Mouse (Mus musculus): ENCODE data around the gene Irf1.

Irf1 gene

DNA sequence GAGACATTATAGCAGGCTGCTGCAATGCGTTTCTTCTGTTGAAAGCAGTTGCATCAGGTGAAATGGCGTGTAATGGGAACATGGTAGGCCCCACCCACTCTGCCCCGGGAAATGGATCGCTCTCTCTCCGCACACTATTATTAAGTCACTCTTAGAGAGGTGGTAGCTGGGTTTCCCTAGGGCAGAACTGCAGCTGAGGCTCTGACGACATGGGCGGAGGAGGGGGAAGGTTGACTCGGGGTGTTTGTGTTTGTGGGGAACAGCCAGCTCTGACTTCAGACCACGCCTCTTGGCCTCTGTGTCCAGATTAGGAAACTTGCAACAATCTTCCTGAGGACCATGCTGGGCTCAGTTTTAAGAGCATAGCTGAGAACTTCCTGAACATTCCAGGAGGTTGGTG, 36.0 kb downstream of the Irf1 start:
- no peak for DNase-seq (ENCODE audit: low read depth, low spot score)

DNA sequence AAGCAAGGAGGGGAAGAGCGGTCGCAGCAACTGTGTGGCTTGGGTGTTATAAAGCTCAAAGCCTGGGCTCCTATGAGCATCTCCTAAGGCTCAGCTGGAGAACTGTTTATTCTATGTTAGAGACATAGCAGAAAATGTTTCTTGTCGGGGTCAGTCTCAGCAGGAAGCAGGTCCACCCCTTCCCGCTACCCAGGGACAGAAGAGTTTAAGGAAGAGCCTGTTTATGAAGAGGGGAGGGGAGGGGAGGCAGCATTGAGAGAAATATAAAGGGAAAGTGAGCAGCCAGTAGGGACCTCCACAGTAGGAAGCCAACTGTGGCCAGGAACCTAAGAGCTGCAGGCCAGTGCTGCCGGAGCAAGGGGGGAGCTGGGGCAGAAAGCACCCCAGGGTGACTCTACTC, 39.5 kb downstream of the Irf1 start:
- no peak for DNase-seq (ENCODE audit: low read depth, low spot score)

DNA sequence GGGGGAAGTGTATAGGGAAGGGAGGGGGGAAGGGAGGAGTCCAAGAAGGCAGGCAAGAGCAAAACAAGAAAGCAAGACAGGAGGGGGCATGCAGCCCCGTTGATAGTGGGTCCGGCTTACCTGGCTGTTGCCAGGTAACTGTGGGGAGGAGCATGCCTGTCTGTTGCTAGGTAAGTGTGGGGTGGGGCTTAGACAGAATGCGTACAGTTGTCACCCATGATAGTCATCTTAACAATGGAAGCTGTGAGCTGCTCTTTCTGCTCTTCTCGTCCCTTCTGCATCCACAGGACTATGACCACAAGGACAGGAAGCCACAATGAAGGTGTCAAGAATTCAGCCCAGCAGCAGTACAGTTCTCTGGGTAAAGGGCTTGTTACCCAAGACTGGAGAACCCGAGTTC, 40.3 kb downstream of the Irf1 start:
- peak; percentile 28 for DNase-seq (ENCODE audit: low read depth, low spot score)

DNA sequence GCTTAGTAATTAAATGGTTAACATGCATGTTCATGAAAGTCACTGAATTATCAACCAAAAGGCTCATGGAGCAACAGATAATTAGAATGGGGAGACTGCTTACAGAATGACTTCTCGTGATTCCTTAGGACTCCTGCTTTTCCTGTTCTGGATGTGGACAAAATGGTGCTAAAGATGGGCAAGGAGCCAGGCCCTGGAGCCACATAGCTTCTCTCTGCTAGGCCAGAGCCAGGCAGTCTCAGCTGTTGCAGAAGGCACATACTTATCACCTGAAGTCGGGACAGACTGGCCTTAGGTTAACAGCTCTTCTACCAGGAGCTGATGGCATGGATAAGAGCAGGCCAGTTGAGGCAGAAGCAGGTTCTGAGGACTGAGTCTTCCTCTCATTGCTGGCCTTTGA, 40.9 kb downstream of the Irf1 start:
- DNase-seq (ENCODE audit: low read depth, low spot score): no peak

DNA sequence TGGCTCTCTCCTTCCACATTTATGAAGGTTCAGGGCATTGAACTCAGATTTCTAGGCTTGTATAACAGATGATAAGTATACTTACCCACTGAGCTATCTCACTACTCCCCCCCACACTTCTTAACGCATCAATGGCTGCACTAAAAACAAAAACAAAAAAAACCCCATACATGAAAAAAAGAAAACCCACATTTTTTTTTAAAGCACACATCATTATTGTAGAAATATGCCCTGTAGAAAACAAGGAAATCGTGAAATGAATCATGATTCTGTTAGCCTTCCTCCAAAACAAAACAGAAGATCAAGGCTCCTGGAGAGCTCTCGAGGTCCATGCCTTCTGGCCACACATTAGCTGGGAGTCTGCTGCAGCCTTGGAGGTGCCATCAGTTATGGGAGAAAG, 41.5 kb downstream of the Irf1 start:
- DNase-seq (ENCODE audit: low read depth, low spot score): no peak

DNA sequence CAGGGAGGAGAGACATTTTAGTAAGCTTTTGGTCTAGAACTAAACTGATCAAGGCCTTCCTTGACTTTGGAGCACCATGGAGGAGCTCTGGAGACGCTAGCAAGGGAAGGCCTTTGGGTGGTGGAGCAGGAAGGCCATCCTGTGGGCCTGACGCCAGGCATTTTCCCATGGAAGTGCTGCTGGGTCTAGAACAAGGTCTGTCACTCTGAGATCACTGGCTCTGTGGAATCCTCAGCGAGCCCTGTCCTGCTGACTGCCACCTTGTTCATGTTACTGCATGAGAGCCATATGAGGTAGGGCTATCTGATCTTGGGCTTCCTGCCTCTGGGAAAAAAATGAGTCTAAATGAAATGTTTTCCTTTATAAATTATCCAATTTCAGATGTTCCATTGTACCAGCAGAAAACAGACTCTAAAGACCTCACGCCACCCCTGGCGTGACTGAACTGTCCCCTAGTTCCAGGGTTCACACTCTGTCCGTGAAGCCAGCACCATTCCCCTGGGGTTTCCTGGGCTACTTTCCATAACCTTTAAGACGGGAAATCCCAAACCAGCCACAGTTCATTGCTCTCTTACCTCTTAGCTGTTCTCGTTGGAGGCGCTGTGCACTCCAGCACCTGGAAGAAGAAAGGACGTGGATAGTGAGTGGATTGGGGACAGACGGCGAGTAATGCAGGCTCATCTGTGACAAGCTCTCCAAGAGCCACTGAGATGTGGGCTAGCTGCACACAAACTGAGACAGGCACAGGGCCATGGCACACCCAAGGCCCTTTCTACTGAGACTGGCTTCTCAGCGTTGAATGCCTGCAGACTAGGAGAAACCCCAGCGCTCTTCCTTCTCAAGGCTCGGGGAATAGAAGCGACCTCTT, 43.4 kb downstream of the Irf1 start:
- DNase-seq (ENCODE audit: low read depth, low spot score): no peak

DNA sequence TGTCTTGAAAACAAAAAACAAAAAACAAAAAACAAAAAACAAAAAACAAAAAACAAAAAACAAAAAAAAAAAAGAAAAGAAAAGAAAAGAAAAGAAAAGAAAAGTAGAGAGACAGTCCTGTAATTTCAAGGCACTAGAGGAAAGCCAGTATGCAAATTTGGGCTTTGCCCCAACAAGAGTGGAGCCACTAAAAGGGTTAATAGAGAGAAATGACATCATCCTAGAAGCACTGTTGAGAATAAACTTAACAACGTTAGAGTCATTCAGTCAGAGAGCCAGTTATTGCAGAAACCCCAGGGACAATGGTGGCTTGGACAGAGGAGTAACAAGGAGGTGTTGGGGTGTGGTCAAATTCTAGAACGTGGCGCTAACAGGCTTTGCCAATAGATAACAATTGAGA, 45.0 kb downstream of the Irf1 start:
- DNase-seq (ENCODE audit: low read depth, low spot score): no peak

DNA sequence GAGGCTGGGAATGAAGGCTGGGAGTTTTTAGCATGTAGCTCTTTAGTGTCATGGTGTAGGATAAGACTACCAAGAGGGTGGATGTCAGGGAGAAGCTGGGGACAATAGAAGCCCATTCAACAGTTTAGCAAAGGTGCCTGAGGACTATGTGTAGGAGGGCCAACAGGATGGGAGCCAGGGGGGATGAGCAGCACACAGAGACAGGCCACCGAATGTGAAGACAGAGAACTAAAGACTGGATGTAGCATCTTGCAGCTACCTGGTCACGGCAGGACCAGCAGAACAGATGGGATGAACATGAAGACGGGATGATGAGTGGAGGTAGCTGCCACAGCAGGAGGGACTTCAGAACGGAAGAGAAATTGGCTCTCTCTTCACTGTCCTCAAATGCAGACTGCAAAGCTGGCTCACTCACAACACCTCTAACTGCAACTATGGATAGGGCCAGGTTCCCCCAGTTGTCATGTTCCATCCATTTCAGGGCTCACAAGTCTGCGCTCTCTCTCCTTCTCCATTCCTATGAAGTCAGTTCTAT, 47.1 kb downstream of the Irf1 start:
- no peak for DNase-seq (ENCODE audit: low read depth, low spot score)

DNA sequence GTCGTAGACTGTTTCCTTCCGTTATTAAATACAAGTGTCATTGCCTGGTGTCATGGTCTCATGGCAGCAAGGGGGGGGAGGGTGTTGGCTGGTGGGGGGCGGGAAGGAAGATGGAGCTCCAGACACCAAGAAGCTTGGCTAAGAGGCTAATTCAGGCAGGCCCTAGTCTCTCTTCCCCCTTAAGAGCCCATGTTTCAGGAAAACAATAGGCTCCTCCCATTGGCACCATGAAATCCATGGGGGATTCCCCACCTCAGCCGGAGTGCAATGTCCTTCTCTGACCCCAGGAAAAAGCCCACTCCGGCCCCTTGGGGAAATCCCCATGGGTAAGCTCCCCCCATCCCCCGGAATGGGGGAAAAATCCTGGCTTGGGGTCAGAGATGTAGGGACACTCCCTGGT, 49.0 kb downstream of the Irf1 start:
- no peak for DNase-seq (ENCODE audit: low read depth, low spot score)

DNA sequence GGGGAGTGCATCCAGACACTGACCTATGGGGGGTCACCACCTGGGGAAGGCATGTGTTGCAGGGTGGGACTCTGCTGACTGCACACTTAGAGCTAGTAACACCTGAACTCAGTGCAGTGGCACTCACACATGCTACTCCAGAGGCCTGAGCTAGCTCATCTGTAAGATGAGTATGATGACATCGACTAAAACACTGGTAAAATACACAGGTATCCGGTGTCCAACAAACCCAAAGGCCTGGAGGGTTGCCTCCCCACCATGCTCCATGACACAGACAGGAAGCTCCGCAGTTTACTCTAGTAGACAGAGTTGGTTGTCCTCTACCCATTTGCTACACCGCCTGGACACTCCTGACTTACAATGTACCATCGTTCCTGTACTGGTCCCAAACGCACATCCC, 49.7 kb downstream of the Irf1 start:
- DNase-seq (ENCODE audit: low read depth, low spot score): no peak

DNA sequence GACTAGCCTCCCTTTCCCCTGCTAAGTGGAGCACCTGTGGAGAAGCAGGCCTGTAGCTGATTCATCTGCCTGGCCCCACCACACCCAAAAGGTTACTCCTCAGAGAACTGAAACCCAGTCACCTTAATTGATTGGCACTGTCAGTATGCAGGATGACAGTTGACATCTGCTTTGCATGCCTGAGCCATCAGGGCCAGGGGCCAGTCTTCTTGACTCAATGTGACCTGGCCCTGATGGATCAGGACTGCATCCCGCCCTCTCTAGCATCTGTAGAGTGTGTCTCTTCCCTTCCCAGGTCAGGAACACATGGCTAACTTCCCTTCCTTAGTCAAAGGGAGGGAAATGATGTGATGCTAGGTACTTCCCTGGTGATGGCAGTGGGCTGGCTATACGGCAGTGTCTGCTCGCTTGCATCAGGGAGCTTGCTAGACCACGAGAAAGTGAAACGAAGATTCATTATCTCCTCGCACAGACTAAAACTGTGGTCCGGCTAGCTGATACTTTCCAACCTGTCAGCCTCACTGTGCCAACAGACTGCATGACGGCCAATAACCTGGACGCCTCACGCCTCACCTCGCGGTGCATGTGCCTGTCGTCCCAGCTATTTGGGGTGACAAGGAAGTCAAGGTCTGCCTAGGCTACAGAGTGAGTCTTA, 50.8 kb downstream of the Irf1 start:
- DNase-seq (ENCODE audit: low read depth, low spot score): no peak

DNA sequence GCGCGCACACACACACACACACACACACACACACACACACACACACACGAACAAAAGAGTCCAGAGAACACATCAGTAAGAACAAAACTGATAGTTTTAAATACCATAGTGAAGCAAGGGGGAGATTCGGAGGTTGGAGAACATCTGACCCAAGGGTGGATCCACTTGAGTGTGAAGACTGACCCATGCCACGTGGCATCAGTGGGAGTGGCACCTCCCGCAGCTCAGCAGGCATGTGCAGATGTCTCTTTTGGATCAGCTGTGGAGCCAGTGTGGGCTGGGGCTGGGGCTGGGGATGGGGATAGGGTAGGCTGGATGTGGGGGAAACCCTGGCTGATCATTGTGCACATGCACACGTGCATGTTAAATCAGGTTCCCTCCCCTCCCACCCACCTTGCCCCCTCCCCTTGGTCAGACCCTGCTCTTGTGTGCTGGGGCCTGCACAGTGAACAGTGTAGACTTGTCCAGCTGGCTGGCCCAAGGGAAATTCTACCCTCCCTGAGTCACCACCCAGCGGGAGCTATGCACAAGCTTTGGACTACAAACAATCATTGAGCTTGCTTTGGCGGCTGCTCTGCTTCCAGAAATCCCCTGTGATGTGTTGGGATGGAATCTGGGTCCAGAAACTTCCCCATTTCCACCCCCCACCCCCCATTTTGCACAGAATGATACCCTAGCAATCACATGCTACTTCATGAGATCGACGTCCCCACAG, 51.6 kb downstream of the Irf1 start:
- no peak for DNase-seq (ENCODE audit: low read depth, low spot score)

DNA sequence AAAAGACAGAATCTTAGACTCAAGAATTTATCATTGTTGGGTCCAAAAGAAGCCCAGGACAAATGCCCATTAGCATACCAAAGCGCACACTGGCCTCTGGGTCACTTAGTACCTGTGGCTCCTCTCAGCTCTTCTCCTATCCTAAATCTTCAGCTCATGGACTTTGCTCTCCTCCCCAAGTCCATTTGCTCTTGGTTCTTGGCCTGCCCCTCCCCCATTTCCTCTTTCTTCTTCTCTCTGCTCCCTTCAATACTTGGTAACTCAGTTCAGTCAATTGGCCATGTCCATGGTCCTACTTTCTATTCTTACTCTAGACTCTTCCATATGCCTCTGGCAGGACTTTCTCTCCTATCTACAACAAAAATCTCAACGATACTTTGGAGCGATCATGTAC, 52.1 kb downstream of the Irf1 start:
- no peak for DNase-seq (ENCODE audit: low read depth, low spot score)

DNA sequence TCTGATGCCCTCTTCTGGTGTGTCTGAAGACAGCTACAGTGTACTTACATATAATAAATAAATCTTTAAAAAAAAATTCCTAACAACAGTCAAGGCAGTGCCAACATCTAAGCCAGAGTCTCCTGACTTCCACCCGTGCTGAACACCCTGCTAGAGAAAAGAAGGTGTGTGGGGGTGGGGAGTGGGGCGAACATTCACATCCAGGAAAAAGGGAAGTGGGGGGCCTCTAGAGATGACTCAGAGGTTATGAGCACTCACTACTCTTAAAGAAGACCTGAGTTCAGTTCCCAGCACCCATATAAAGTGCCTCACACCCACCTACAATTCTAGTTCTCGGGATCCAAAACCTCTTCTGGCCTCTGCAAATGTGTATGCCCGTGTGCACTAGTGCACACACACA, 55.6 kb downstream of the Irf1 start:
- DNase-seq (ENCODE audit: low read depth, low spot score): no peak

Measured in ZHBTc4 (cell line).